Mouse (Mus musculus) 3T3-L1 (cell line): ENCODE measurements around the gene Pola2.

Source experiments
- DNase-seq: peaks from one replicate; pipeline ENCODE4 v3.0.0-alpha.2; 2015; ENCODE audit warnings: low read depth, low spot score

The Pola2 gene

DNA sequence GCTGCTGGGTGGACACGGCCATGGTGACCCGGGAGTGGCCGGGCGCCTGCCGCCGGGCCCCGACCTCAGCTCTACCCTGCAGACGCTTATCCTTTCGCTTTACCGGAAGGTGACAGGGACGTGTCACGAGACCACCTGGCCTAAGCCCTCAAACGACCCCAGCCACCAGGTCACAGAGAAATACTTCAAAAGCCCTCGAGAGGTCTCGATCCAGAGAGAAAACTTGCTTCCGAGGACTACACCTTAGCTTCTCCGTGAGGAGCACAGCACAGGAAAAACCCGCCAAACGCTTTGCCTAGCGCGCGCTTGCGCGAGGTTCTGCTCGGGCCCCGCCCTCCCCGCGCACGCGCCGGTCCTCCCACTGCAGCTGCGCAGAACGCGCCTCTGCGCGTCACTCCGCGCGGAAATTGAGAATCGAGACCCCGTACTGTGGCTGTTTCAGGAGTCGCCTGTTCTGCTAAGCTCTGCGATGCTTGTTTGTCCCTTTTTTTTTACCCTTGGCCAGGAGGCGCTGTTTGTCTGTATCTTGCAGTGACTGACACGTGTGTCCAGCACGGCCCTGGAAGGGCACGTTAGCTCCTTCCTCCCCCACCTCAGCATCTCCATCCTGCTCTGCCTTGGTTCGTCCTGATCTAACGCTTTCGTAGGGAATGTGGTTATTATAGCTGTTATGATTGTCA is at the start of gene Pola2:
Gene Pola2, minus strand, starts transcription at position 320 of the 680 bp plus-strand sequence.
- DNase-seq: peak; percentile 89

DNA sequence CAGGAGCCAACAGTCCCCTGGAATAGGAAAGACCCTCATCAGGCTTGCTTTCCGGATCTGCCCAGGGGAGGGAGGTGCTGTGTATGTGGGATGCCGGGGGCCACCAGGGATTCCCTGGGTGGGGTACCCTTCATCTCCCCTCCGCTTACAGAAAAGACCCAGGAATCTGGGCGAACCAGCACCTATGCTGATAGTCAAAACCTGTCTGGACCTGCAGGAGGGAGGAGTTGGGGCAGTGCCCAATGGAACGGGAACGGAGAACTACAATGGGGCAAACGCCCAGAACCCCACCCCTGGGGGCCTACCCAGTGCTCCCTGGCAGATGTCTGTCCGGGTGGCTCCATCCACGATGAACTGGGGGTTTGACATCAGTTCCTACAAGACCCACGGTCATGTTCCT is 49.7 kb upstream of the Pola2 start:
- DNase-seq: no peak

DNA sequence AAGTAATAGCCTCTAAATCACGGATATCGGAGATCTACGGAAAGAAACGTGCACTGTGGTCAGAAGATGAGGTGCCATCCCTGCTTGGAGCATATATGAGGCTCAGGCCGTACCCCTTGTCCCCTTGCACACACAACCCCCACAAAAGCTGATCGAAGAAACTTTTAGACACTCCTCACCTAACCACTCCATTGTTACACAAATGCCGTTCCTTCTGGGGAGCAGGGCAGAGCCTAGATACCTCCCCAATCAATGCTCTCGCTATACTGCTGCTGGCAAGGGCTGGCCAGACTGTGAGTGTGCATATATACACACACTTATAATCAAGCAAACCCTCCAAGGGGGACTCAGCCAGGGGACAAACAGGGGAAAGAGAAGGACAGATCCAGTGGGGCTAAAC is 45.1 kb upstream of the Pola2 start:
- DNase-seq: no peak

DNA sequence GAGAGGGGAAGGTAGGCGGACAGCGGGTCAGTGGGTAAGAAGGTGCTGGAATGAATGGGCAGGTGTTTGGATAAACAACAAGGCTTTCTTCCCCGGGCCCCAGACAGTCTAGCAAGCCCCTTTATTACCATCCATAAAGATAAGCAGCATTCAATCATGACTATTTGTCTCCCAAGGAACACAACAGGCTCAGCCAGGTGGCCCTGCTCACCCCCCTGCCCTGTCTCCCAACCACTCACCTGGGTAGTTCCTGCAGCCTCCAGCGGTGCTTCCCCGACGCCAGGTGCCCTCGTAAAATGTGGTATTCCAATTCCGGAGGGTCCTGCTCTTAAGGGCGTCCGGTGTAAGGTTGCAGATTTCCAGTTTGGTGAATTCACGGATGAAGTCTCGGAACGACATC is 43.0 kb upstream of the Pola2 start:
- DNase-seq: no peak

DNA sequence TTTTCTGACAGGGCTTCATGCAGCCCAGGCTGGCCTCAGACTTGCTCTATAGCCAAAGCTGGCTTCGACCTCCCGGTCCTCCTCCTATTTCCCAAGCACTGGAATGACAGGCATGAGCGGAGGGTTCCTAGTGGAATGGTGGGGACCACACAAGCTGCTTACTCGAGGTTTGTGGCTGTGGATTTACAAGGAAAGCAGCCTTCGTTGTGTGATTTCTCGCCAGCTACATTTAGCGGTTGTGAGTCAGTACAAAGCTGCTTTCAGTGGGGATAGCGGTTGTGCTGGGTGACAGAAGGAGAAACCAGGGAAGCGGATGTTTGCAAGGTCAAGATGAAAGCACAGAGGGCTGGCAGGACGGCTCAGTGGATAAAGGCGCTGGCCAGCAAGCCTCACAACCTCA is 41.5 kb upstream of the Pola2 start:
- DNase-seq: peak; percentile 39

DNA sequence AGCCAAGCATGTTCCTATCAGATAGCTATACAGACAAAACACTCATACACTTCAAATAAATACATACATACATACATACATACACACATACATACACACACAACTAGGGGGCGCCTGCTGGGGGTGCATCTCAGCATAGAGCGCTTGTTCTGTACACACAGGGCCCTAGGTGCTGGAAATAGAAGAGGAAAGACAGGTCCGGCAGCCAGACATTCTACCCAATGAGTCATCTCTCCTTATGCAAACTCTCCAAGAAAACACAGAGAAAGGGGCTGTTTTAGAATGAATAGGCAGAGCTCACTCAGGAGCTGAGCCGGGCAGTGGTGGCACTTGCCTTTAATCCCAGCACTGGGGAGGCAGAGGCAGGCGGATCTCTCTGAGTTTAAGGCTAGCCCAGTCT is 36.0 kb upstream of the Pola2 start:
- peak; percentile 58 for DNase-seq

DNA sequence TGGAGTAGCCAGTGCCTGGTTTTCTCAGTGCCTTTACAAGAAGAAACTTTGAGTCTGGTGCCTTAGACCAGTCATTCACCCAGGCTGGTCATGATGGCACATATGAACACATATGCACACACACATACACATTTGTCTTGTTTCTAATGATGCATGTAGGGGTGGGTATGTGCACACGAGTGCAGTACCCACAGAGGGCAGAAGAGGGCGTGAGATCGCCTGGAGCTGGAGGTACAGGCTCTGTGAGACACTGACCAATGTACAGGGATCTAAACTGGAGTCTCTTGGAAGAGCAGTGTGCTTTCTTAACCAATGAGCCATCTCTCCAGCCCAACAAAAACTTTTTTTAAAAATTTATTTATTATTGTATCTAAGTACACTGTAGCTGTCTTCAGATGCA is 34.2 kb upstream of the Pola2 start:
- DNase-seq: no peak

DNA sequence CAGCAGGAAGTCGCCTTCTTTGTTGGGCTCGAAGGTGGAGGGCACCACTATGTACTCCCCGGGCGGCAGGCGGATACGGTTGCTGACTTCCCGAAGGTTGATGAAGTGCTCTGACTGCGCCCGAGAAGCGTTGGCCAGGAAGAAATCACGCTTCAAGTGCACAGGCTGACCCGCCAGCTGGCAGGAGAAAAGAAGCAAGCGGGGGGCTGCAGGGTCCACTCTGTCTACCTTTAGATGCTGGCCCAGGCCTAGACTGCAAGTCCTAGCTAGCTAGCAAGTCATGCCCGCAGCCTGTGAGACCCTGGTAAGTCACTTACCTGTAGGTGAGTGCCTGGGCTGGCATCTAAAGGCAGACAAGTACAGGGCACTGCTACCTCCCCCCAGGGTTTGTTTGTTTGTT is 30.7 kb upstream of the Pola2 start:
- DNase-seq: no peak

DNA sequence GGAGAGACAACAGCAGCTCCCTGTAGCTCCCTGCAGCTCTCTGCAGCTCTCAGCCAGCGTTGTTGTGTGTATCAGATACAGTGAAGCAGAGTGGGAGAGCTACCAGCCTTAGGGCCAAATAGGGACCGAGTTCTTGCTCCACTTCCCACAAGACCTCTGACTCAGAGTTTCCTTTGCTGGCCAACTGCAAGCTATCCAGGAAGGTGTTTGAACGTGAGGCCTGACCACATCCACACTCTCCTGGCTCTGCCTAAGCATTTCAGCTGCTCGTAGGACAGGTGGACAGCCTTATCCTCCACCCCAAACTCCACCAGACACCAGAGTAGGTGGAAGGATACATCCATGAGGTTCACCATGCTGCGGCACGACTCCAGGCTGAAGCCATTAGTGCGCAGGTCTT is 28.0 kb upstream of the Pola2 start:
- peak; percentile 89 for DNase-seq

DNA sequence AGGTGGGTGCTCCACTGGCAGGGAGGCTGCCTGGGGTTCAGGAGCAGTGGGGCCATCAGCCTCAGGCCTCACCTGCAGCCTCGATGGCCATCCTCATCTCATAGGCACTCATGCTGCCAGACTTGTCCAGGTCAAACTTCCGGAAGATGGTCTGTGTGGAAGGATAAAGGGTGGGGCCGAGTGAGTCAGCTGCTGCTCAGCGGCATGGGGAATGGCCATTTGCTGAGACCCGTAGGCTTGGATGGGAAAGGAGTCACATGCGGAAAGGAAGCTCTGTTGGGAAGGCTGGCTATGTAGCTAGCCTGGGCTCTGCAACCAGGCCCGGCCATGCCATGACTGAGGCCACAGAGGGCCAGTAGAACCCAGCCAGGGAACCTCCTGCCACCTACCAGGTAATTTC is 27.5 kb upstream of the Pola2 start:
- peak; percentile 71 for DNase-seq

DNA sequence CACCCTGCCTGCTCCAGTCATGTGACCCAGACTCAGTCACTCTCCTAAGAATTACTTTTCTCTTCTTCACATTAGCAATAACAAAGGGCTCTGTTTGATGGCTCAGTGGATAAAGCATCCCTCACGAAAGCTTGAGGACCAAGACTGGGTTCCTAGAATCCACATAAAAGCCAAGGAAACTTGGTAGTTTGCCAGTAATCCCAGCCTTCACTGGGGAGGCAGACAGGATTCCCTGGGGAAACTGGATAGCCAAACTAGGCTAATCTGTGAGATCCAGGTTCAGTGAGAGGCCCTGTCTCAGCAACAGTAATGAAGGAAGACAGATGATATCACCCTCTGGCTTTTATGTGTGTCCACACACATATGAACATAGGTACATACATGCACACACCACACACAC is 26.9 kb upstream of the Pola2 start:
- DNase-seq: peak; percentile 46

DNA sequence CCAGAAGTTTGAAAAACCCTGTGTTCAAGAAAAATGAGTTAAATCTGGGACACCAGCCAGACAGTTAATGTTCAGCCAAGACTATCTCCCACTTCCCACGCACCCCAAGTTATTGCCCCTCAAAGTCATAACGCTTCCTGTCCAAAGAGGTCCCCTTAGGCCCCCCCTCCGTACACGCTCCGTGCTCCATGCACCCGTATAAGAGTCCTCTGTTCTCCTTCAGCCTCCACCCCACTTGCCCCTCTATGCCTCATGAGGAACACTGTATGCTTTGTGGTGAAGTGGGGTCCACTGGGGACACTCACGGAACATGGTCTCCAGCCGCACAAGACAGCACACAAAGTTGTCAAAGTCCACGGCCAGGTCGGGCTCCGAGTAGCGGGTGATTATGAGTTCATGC is 26.0 kb upstream of the Pola2 start:
- no peak for DNase-seq

DNA sequence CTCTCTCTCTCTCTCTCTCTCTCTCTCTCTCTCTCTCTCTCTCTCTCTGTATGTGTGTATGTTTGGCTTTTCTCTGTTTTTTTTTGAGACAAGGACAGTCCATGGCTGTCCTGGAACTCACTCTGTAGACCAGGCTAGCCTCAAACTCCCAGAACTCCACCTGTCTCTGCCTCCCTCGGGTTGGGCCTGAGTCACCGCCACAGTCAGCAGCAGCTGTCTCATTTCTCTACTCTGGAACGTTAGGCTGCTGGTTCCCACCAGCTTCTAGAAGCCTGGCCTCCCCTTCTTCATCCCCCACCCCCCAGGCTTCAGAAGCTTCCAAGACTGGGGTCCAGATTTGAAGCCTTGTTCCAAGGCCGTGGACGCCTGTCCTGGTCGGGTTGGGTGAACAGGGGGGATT is 25.6 kb upstream of the Pola2 start:
- DNase-seq: peak; percentile 52

DNA sequence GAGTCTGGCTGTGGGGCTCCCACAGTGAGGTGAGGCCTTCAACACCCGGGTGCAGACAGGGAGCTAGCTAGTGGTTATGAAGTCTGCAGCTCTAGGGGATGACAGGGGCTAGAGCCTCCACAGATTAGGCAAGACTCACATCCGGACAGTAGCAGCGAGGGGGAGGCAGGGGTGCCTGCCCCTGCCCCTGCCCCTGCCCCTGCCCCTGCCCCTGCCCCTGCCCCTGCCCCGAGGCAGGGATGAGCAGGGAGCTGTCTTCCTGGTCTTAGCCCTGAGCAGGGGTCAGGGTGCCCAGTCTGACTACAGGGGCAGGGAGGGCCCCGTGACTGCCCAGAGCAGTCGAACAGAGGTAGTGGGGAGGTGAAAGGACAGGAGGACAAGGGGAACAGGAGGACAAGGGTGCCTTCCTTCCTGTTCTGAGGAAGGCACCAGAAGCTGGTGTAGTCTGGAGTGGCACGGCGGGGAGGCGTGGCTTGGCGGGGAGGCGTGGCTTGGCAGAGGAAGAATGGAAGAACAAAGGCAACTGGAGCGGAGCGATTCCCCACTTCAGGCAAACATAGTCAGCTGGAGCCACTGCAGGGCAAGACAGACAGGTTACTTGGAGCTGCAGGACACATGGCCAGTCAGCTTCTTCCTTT is 24.9 kb upstream of the Pola2 start:
- peak; percentile 68 for DNase-seq

DNA sequence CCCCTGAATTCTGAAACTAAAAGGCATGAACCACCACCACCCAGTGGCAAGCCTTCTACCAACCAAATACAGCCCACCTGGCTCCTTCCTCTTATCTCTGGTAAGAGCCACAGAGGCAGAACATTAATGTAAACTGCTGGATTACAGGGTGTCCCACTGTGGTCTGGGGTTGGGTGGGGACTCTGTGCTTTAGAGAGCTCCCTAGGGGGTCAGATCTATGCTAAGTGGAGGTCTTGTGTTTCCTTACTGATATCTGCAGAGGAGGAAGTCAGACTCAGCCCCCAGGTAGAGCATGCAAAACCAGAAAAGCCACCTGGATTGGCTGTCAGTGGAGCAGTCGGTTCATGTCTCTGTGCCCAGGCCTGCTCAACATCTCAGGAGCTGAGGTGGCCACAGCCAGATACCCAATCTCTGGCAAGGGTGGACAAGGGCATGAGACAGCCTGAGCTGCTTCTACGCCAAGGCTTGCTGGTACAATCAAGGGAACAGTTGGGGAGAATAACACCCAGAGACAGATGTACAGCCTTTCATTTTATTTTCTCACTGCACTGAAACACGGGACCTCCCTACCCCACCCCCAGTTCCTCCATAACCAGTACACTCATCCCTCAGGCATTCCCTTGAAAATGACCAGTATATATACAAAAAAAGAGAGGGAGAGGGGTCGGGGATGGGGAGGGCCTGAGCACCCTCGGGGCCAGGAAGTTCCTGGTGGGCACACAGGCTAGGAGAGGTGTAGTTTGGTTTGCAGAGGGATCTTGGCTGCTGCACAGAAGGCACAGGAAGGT is 24.2 kb upstream of the Pola2 start:
- DNase-seq: peak; percentile 82

DNA sequence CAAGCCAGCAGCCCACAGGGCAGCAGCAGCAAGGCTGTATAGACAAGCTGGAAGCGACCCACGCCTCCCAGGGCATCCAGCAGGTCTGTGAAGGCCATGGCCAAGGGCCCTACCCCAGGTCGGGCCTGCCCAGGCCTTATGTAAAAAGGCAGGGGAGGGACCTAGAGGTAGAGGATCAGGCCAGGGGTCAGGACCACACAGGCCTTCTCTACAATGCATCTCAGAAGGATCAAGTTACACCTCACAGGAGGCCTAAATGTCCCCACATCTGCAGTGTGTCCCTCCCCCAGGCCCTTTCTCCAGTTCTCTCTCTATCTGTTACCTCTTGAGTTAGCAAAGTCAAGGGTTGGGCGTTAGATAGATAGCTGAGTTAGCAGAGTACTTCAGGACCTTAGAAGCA is 22.0 kb upstream of the Pola2 start, which contains the start of gene Slc22a20:
Gene Slc22a20, minus strand, starts transcription at position 101 of the 400 bp plus-strand sequence.
- no peak for DNase-seq

DNA sequence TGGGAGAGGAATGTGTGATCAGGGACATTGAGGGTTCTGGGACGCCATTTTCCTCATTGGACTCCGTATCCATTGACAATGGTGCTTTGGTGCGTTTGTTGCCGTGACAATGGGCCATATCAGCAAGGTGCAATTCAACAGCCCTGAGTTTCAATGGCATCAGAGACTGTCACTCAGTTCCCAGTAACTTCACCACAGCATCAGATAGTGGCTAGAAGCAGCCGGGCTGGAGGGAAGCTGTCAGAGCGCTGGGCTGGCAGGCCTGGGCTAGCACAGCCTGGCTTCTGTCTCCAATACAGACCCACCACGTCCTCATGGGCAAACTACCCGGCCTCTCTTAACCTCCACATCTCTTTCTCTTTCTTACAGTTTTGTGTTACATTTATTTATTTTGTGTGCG is 16.5 kb upstream of the Pola2 start:
- no peak for DNase-seq

DNA sequence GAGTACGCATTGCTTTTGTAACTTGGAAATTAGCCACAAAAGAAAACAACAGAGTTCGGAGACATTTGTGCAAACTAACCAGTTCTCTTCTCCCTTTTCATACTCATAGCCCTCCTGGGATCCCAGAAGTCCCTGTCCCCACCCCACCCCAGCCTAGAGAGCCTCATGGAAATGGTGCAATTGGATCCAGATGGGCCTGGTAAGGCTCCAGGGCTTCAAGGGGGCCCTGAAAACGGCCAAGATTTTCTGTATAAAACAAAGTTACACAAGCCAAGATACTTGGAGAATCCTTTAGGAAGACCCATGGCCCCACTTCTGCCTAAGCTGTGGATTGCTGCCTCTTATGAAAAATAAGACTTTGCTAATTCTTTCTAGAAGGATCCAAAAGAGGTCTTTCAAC is 13.7 kb upstream of the Pola2 start:
- DNase-seq: peak; percentile 68

DNA sequence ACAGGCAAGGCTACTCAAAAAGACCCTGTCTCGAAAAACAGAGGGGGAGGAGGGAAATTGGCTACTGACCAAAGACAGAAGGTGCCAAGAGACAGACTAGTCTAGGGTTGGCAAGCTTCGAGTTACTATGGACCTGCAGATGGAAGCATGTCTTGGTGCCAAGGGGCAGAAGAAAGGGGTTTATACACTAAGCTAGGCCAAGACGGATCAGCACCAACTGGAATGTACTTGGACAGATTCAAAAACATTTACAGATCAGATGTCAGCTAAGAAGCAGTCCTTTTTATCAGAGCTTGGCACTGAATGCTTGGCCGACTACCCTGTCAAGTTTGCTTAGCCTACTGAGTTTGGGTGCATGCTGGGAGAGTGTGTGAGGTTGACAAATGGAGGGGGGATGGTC is 11.7 kb upstream of the Pola2 start:
- no peak for DNase-seq

DNA sequence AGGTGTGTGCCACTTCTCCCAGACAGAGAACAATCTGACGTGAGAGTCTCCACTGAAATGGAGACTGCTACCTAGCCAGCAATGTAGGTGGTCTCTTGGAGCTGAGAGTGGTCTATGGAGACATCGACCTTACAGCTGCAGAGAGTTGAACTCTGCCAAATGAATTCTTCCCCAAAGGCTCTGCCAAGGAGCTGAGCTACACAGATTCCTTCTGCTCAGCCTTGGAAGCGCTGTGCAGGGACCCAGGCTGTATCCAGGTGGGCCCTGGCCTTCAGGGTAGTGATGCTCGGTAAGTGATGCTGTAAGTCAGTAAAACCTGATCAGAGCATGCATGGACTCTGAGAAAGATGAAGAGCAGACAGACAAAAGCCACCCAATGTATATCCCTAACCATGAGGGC is 11.1 kb upstream of the Pola2 start:
- no peak for DNase-seq

DNA sequence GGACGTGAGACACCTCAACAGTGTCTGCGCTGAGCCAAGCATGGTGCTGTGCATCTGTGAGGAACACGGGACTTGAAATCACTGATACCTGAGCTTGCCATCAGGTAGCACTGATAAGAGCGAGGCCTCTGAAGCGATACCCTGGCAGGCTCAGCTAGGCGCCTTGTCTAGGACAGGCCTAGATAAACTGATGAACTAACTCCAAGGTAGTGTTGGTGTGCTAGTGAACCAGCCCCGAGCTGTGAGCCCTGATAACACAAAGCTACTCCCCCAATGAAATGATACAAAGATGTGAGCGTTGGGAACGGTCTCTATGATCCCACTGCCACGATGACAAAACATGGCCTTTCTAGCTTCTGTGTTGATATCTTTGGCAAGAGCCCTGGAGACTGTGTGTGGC is 3.7 kb upstream of the Pola2 start:
- no peak for DNase-seq

DNA sequence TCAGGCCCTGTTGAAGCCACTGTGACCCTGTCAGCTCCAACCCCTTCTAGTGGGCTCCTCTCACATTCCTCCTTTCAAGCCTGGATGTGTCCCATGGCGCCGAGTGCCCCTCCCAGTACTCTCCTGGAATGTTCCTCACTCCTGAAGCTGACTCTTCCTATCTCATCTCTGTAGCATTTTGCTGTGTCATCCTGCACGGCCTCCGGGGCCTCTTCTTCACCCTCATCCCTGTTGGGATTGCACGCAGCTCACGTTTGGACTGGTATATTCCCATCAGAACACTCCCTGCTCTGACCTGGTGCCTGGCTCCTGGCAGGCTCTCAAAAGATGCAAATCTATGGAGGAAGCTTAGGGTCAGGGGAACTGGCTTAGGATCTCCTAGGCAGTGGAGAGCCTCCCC is 2.8 kb upstream of the Pola2 start:
- no peak for DNase-seq

DNA sequence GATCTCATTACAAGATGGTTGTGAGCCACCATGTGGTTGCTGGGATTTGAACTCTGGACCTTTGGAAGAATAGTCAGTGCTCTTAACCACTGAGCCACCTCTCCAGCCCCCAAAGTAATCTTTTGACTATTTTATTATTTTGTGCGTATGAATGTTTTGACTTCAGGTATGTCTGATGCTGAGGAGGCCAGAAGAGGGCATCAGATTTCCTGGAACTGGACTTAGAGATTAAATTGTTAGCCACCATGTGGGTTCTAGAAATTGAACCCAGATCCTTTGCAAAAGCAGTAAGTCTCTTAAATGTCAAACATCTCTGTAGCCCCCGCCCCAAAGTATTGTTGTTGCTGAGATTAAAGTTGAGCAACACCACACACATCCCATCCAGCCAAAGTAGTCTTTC is 1.9 kb upstream of the Pola2 start:
- DNase-seq: peak; percentile 49
